Mouse (Mus musculus): ENCODE measurements around the gene Sult2b1. TPM values are rescaled to one million over a fixed set of nuclear protein-coding genes. Genes with fewer than 3 reads are reported as not detected.
A peak's percentile ranks its signal among the peaks of the same experiment; 100 is the strongest.

Sult2b1 gene
- total RNA-seq, 1 experiment = 1.6 TPM

DNA sequence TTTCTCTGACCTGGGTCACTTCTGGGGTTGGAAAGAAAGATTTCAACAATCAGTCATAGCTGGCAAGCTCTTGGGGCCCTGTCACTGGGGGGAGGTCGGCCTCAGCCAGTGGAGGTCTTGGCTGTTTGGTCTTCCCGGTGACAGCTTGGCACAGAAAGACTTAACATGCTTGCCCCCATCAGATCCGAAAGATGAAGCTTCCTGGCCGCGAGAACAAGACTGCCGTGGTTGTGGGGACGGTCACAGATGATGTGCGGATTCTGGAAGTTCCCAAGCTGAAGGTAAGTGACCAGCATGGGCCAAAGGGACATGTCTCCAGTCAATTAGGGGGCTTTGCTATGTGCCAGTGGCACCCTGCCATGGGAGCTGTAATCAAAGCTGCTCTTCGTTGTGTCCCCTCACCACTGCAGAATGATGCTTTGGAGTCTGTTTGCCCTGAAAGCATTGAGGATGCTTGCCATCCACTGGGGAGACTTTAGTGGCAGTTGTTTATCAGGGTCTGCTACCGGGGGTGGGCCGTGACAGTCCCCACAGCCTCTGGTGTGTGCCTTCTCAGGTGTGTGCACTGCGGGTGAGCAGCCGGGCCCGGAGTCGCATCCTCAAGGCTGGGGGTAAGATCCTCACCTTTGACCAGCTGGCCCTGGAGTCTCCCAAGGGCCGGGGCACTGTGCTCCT is 64.6 kb downstream of the Sult2b1 start:
- no peak for TF ChIP-seq ZNF384 (IDR thresholded peaks at IDR 0.05; ENCODE audit: low read depth, low read length)
- no peak for TF ChIP-seq ZC3H11A (IDR thresholded peaks at IDR 0.05; ENCODE audit: borderline replicate concordance, low read depth, low read length)
- no peak for TF ChIP-seq HCFC1 (IDR thresholded peaks at IDR 0.05; ENCODE audit: borderline replicate concordance, insufficient read depth, low read length)
- no peak for TF ChIP-seq CHD2 (IDR thresholded peaks at IDR 0.05; ENCODE audit: low read depth, low read length)
- TF ChIP-seq MAFK (IDR thresholded peaks at IDR 0.05; ENCODE audit: insufficient read depth, low read depth, low read length) = no peak
- Histone ChIP-seq H3K27ac (ENCODE audit: insufficient read depth, low read depth, low read length, poor library complexity, severe bottlenecking) (no peak overlapping the region), H3K4me1 (ENCODE audit: control insufficient read depth in 2 of 2, insufficient read depth in 2 of 2, low read length in 2 of 2, poor library complexity in 1 of 2) (peaks cover 0 to 8% of the 10 kb centered on the region in 2 experiments; a peak in 1 of 4 replicates), H3K9ac (ENCODE audit: insufficient read depth, low read depth, low read length, poor library complexity, severe bottlenecking) (peak overlapping the region; percentile 98), H3K36me3 (ENCODE audit: control insufficient read depth, insufficient read depth, low read length, poor library complexity, severe bottlenecking) (peaks cover 58% of the 10 kb centered on the region), H3K4me3 (ENCODE audit: insufficient read depth in 1 of 2, low read depth in 1 of 2, low read length in 2 of 2, poor library complexity in 1 of 2, severe bottlenecking in 1 of 2) (peak overlapping the region; percentile 88 to 93; a peak in 3 of 4 replicates), H3K9me3 (ENCODE audit: control insufficient read depth, insufficient read depth, low read depth, low read length) (no peaks in the 10 kb centered on the region)
- no peak for DNase-seq (ENCODE audit: low read depth, low spot score)
- in situ Hi-C loops (cut with MboI; ENCODE audit: low sequenced_read_pairs in 2 of 2, unreplicated experiment in 2 of 2) = no loop called here

DNA sequence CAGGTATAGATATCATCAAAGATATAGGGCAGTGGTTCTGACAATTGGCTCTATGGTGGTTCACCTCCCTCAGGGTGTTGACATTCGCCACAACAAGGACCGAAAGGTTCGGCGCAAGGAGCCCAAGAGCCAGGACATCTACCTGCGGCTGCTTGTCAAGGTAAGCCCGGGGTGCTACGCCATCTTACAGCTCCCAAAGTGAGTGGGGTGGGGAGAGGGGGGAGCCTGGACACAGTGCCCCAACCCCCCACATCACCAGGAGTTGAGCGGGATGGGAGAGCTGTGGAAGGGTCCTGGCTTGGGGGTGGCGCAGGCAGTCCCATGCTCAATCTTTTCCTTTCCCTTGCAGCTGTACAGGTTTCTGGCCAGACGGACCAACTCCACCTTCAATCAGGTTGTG is 65.3 kb downstream of the Sult2b1 start:
- peak overlapping the region; percentile 98 for H3K9ac ChIP-seq (ENCODE audit: insufficient read depth, low read depth, low read length, poor library complexity, severe bottlenecking)
- H3K9me3 ChIP-seq (ENCODE audit: control insufficient read depth, insufficient read depth, low read depth, low read length) = no peaks in the 10 kb centered on the region
- DNase-seq (ENCODE audit: low read depth, low spot score) = no peak
- peaks cover 55% of the 10 kb centered on the region for H3K36me3 ChIP-seq (ENCODE audit: control insufficient read depth, insufficient read depth, low read length, poor library complexity, severe bottlenecking)
- in situ Hi-C loops (cut with MboI; ENCODE audit: low sequenced_read_pairs in 2 of 2, unreplicated experiment in 2 of 2) = no loop called here
- peaks cover 0 to 11% of the 10 kb centered on the region in 2 experiments; a peak in 1 of 4 replicates for H3K4me1 ChIP-seq (ENCODE audit: control insufficient read depth in 2 of 2, insufficient read depth in 2 of 2, low read length in 2 of 2, poor library complexity in 1 of 2)
- TF ChIP-seq ZNF384 (IDR thresholded peaks at IDR 0.05; ENCODE audit: low read depth, low read length) (no peak), ZC3H11A (IDR thresholded peaks at IDR 0.05; ENCODE audit: borderline replicate concordance, low read depth, low read length) (no peak), CHD2 (IDR thresholded peaks at IDR 0.05; ENCODE audit: low read depth, low read length) (no peak), MAFK (IDR thresholded peaks at IDR 0.05; ENCODE audit: insufficient read depth, low read depth, low read length) (no peak), HCFC1 (IDR thresholded peaks at IDR 0.05; ENCODE audit: borderline replicate concordance, insufficient read depth, low read length) (no peak)
- H3K27ac ChIP-seq (ENCODE audit: insufficient read depth, low read depth, low read length, poor library complexity, severe bottlenecking) = no peak overlapping the region
- peak overlapping the region; percentile 88 to 93 for H3K4me3 ChIP-seq (ENCODE audit: insufficient read depth in 1 of 2, low read depth in 1 of 2, low read length in 2 of 2, poor library complexity in 1 of 2, severe bottlenecking in 1 of 2)

DNA sequence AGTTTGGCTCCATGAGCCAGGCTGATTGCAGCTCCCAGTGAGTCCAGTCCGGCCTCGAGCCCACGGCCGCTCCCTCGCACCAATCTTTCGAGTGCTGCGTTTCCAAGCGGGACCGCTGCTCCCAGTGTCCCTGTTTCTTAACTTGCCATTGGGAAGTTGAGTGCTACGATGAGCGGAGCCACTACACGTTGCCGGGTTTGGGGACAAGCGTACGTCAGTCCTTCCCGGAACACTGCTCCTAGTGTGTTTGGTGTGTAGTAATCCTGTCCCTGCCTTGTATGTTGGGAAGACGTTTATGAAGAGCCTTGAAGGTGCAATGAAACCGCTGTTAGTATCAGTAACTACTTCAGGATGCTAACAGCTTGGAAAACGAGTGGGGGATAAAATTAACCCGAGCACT is 66.1 kb downstream of the Sult2b1 start:
- DNase-seq (ENCODE audit: low read depth, low spot score) = no peak
- Histone ChIP-seq H3K36me3 (ENCODE audit: control insufficient read depth, insufficient read depth, low read length, poor library complexity, severe bottlenecking) (peaks cover 52% of the 10 kb centered on the region), H3K4me3 (ENCODE audit: insufficient read depth in 1 of 2, low read depth in 1 of 2, low read length in 2 of 2, poor library complexity in 1 of 2, severe bottlenecking in 1 of 2) (peak overlapping the region; percentile 88 to 93), H3K27ac (ENCODE audit: insufficient read depth, low read depth, low read length, poor library complexity, severe bottlenecking) (peak overlapping the region; percentile 81), H3K9ac (ENCODE audit: insufficient read depth, low read depth, low read length, poor library complexity, severe bottlenecking) (peak overlapping the region; percentile 98), H3K9me3 (ENCODE audit: control insufficient read depth, insufficient read depth, low read depth, low read length) (no peaks in the 10 kb centered on the region), H3K4me1 (ENCODE audit: control insufficient read depth in 2 of 2, insufficient read depth in 2 of 2, low read length in 2 of 2, poor library complexity in 1 of 2) (peaks cover 0 to 13% of the 10 kb centered on the region in 2 experiments; a peak in 1 of 4 replicates)
- TF ChIP-seq MAFK (IDR thresholded peaks at IDR 0.05; ENCODE audit: insufficient read depth, low read depth, low read length) = no peak
- no peak for TF ChIP-seq HCFC1 (IDR thresholded peaks at IDR 0.05; ENCODE audit: borderline replicate concordance, insufficient read depth, low read length)
- TF ChIP-seq ZC3H11A (IDR thresholded peaks at IDR 0.05; ENCODE audit: borderline replicate concordance, low read depth, low read length) = no peak
- no peak for TF ChIP-seq ZNF384 (IDR thresholded peaks at IDR 0.05; ENCODE audit: low read depth, low read length)
- TF ChIP-seq CHD2 (IDR thresholded peaks at IDR 0.05; ENCODE audit: low read depth, low read length) = no peak
- in situ Hi-C loops (cut with MboI; ENCODE audit: low sequenced_read_pairs in 2 of 2, unreplicated experiment in 2 of 2) = no loop called here

DNA sequence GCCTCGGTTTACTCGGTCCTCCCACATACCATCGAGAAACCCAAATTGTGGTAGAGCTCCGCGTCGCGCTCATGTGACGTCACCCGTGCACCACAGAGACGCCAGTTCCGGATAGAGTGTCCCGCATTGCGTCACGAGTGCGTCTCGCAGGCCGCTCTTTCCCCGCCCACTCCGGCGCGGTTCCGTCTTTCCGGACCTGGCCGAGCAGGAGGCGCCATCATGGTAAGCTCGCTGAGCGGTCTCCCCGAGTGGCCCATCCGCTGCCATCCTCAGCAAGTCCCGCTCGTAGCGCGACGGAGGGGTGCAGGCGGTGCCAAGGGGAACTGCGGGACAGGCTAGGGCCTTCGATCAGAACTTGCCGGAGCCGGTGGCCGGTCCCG is 66.6 kb downstream of the Sult2b1 start, which contains the start of gene Sphk2:
Gene Sphk2, minus strand, starts transcription at position 85 of the 380 bp plus-strand sequence.
- Histone ChIP-seq H3K4me1 (ENCODE audit: control insufficient read depth in 2 of 2, insufficient read depth in 2 of 2, low read length in 2 of 2, poor library complexity in 1 of 2) (peaks cover 0 to 15% of the 10 kb centered on the region in 2 experiments; a peak in 2 of 4 replicates), H3K27ac (ENCODE audit: insufficient read depth, low read depth, low read length, poor library complexity, severe bottlenecking) (peak within 1 kb of the TSS; percentile 81), H3K36me3 (ENCODE audit: control insufficient read depth, insufficient read depth, low read length, poor library complexity, severe bottlenecking) (peaks cover 52% of the 10 kb centered on the region), H3K9ac (ENCODE audit: insufficient read depth, low read depth, low read length, poor library complexity, severe bottlenecking) (peak within 1 kb of the TSS; percentile 98), H3K4me3 (ENCODE audit: insufficient read depth in 1 of 2, low read depth in 1 of 2, low read length in 2 of 2, poor library complexity in 1 of 2, severe bottlenecking in 1 of 2) (peak within 1 kb of the TSS; percentile 88 to 93), H3K9me3 (ENCODE audit: control insufficient read depth, insufficient read depth, low read depth, low read length) (no peaks in the 10 kb centered on the region)
- TF ChIP-seq ZC3H11A (IDR thresholded peaks at IDR 0.05; ENCODE audit: borderline replicate concordance, low read depth, low read length) (0 out of 2 replicates have a peak, but pooled peaks have one; percentile 16), MAFK (IDR thresholded peaks at IDR 0.05; ENCODE audit: insufficient read depth, low read depth, low read length) (no peak), HCFC1 (IDR thresholded peaks at IDR 0.05; ENCODE audit: borderline replicate concordance, insufficient read depth, low read length) (peak; percentile 92), CHD2 (IDR thresholded peaks at IDR 0.05; ENCODE audit: low read depth, low read length) (no peak), ZNF384 (IDR thresholded peaks at IDR 0.05; ENCODE audit: low read depth, low read length) (no peak)
- in situ Hi-C loops (cut with MboI; ENCODE audit: low sequenced_read_pairs in 2 of 2, unreplicated experiment in 2 of 2) = no loop called here
- DNase-seq (ENCODE audit: low read depth, low spot score) = peak; percentile 98

All from ES-E14 (cell line).